Mouse (Mus musculus): ENCODE results near the gene Rab11fip5. TPM values are rescaled to one million over a fixed set of nuclear protein-coding genes. Genes with fewer than 3 reads are reported as not detected.

The Rab11fip5 gene
- 0.15 TPM for polyA plus RNA-seq (2014; fragmentation: Illumina TruSeq; extraction: RNeasy Lipid Tissue Mini Kit (QIAGEN cat#74804); ENCODE audit: low replicate concordance)

DNA sequence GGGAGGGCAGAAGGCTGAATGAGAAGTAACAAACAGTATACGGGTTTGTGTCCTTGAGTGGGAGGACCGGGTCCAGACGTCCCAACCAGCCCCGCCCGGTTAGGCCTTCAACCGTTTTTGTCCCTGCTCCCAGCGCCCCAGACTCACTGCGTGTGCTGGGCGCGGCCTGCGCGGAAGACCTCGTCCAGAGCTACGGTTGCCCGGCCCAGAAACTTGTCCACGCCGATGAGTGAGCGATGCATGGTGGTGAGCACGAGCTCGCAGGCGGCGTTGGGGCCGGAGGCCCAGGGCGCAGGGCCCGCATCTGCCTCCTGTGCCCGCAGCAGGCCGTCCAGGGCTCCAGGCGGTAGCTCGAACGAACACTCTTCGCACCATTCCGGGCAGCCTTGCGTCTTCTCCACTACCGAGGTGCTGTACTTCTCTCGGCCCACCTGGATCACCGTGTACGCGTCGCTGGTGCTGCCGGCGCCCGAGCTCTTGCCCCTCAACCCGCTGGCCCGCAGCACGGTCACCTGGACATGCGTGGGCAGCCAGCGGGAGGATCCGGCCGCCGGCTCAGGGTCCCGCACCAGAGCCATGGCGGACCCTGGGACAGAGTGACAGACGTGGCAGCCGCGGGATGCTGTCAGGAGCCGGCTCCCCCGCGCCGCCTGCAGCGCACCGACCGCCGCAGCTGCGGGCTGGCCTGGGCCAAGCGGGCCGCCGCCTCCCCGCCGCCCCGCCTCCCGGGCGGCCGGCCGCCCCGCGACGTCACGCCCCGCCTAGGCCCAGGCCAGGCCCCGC is at the start of gene Rab11fip5:
Gene Rab11fip5, minus strand, starts transcription at position 684 of the 783 bp plus-strand sequence.

DNA sequence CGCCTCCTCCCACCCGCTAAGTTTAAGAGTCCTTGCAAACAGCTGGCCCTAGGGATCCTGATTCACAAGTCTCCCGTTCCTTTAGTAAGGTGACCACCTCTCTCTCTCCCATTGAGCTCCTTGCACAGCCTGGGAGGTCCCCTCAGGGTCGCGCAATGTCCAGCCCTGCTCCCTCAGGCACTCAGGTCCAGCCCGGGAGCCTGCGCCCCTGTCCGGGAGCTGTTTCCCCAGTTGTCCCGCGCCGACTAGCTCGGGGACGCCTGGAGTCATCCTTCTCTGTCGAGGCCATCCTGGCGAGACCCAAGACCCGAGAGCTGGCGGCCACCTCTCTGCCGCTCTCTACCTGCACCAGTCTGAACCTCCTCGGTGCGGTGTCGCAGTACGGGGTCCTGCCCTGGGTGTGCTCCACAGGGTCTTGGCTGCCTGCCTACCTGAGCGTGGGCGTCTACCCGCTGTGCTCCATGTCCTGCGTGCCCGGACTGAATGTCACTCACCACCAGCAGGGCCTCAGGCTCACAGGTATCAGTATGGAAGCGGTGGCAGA is 49.5 kb upstream of the Rab11fip5 start, which contains the start of gene Noto:
Gene Noto, plus strand, starts transcription at position 51 of the 544 bp plus-strand sequence.

DNA sequence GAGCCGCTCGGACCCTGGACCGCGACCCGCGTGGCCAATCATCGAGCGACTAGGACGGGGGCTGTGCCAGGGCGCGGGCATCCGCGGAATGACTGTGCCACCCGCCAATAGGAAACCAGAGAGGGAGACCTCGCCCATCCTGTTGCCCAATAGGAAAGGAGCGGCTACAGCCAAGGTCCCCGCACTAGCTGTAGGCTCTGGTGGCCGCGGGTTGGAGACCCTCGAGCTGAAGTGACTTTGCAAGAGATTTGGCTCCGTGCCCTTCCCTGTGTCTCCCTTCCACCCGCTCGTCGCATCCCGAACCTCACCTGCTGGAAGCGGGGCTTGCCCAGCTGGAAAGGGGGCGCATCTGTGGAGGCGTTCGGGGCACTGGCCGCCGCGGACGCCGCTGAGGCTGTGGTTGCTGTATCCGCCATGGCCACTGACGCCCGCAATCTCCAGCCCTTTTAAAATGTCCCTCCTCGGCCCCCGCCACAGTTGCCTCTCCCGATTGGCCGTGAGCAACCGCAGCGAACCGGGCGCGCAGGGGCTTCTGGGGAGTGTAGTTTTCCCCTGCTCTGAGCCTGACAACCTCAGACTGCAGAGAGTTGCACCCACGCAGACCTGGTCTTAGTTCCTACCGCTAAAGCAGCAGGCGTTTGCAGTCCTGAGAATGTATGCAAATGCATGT is 41.3 kb downstream of the Rab11fip5 start, which contains the start of gene Sfxn5:
Gene Sfxn5, minus strand, starts transcription at position 423 of the 670 bp plus-strand sequence.

Other genes starting within 250 kb of the Rab11fip5 start
- gene Spr, start 236.9 kb downstream of the Rab11fip5 start, polyA plus RNA-seq (2014; fragmentation: Illumina TruSeq; extraction: RNeasy Lipid Tissue Mini Kit (QIAGEN cat#74804); ENCODE audit: low replicate concordance), result 0.67 TPM
- gene Emx1, start 187.2 kb downstream of the Rab11fip5 start, polyA plus RNA-seq (2014; fragmentation: Illumina TruSeq; extraction: RNeasy Lipid Tissue Mini Kit (QIAGEN cat#74804); ENCODE audit: low replicate concordance), result not detected
- 0.33 TPM for gene Sfxn5, start 41.2 kb downstream of the Rab11fip5 start, polyA plus RNA-seq (2014; fragmentation: Illumina TruSeq; extraction: RNeasy Lipid Tissue Mini Kit (QIAGEN cat#74804); ENCODE audit: low replicate concordance)
- not detected for gene Noto, start 49.3 kb upstream of the Rab11fip5 start, polyA plus RNA-seq (2014; fragmentation: Illumina TruSeq; extraction: RNeasy Lipid Tissue Mini Kit (QIAGEN cat#74804); ENCODE audit: low replicate concordance)
- gene Smyd5, start 57.4 kb upstream of the Rab11fip5 start, polyA plus RNA-seq (2014; fragmentation: Illumina TruSeq; extraction: RNeasy Lipid Tissue Mini Kit (QIAGEN cat#74804); ENCODE audit: low replicate concordance), result 0.82 TPM
- 48.3 TPM for gene Cct7, start 76.9 kb upstream of the Rab11fip5 start, polyA plus RNA-seq (2014; fragmentation: Illumina TruSeq; extraction: RNeasy Lipid Tissue Mini Kit (QIAGEN cat#74804); ENCODE audit: low replicate concordance)
- gene Pradc1, start 77.3 kb upstream of the Rab11fip5 start, polyA plus RNA-seq (2014; fragmentation: Illumina TruSeq; extraction: RNeasy Lipid Tissue Mini Kit (QIAGEN cat#74804); ENCODE audit: low replicate concordance), result 3.8 TPM
- gene Fbxo41, start 128.4 kb upstream of the Rab11fip5 start, polyA plus RNA-seq (2014; fragmentation: Illumina TruSeq; extraction: RNeasy Lipid Tissue Mini Kit (QIAGEN cat#74804); ENCODE audit: low replicate concordance), result not detected
- not detected for gene Egr4, start 139.0 kb upstream of the Rab11fip5 start, polyA plus RNA-seq (2014; fragmentation: Illumina TruSeq; extraction: RNeasy Lipid Tissue Mini Kit (QIAGEN cat#74804); ENCODE audit: low replicate concordance)
- 3.3 TPM for gene Alms1, start 212.9 kb upstream of the Rab11fip5 start, polyA plus RNA-seq (2014; fragmentation: Illumina TruSeq; extraction: RNeasy Lipid Tissue Mini Kit (QIAGEN cat#74804); ENCODE audit: low replicate concordance)